Mouse (Mus musculus) lung, adult 2 months (tissue): ENCODE measurements around the gene Capns1. TPM values are rescaled to one million over a fixed set of nuclear protein-coding genes. Genes with fewer than 3 reads are reported as not detected.
"Not testable (repeated sequence)": the region's sequence is repeated elsewhere in the genome, so short reads cannot be mapped to it uniquely, and the experiment has no call there.

Source experiments
- DNase-seq: peaks from one replicate; pipeline ENCODE4 v3.0.0; 2022
- H3K4me1 ChIP-seq: fragments of 200-500 bp; 2 replicates; pipeline ENCODE4 v1.6.1; 2011; ENCODE audit warnings: low read length; ENCODE audit not compliant: control insufficient read depth, insufficient read depth
- H3K4me3 ChIP-seq: fragments of 200-500 bp; replicated peaks from 2 replicates; pipeline ENCODE3; 2011; ENCODE audit warnings: low read depth, mild to moderate bottlenecking, control low read depth, low read length; ENCODE audit errors: extremely low read depth
- CTCF ChIP-seq: fragments of 200-500 bp; IDR thresholded peaks from 2 replicates; pipeline ENCODE4 v1.5.1; 2011; ENCODE audit warnings: mild to moderate bottlenecking, low read length, control low read depth; ENCODE audit not compliant: insufficient read depth
- POLR2A ChIP-seq: fragments of 200-500 bp; IDR thresholded peaks from 2 replicates; pipeline ENCODE4 v1.6.1; 2011; ENCODE audit warnings: low read depth, mild to moderate bottlenecking, control low read depth, low read length, borderline replicate concordance; ENCODE audit errors: extremely low read depth
- WGBS: fragments of 180-500 bp; shearing (Covaris S2); methylation state at CpG from one replicate; pipeline ENCODE4 v1.1.7; 2018; 5-methylcytosine and 5-hydroxymethylcytosine counted together
- polyA plus RNA-seq: library from polyadenylated mRNA; depleted of rRNA; stranded (reverse); fragments of >200 nt; gene quantifications from 2 replicates; pipeline ENCODE4 v1.2.3, GENCODE M21; 2012

The Capns1 gene
- polyA plus RNA-seq, 1 experiment, result 1,083 TPM

DNA sequence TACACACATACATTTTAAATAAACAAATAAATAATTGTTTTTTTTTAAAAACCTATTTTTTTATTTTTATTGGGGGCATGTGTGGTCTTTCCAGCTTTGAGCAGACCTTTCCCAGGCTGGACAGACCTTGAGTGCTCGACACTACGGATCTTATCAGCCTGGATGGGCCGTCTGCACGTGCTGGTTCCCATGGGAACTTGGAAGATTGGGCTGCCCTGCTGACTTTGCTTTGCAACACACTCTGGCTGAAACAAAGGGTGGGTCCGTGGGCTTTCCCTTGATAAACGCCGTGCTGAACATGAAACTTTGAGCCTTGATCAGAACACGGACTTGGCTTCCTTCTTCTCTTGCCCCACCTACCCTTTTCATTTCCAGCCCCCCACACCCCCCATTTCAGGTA lies 5.8 kb upstream of the Capns1 start:
- no peak for TF ChIP-seq CTCF
- no peak for TF ChIP-seq POLR2A
- no peak for DNase-seq
- WGBS, result 22% methylated on average over 8 of the region's 8 CpGs
- no peaks in the 10 kb centered on the region for H3K4me1 ChIP-seq
- no peak overlapping the region for H3K4me3 ChIP-seq

DNA sequence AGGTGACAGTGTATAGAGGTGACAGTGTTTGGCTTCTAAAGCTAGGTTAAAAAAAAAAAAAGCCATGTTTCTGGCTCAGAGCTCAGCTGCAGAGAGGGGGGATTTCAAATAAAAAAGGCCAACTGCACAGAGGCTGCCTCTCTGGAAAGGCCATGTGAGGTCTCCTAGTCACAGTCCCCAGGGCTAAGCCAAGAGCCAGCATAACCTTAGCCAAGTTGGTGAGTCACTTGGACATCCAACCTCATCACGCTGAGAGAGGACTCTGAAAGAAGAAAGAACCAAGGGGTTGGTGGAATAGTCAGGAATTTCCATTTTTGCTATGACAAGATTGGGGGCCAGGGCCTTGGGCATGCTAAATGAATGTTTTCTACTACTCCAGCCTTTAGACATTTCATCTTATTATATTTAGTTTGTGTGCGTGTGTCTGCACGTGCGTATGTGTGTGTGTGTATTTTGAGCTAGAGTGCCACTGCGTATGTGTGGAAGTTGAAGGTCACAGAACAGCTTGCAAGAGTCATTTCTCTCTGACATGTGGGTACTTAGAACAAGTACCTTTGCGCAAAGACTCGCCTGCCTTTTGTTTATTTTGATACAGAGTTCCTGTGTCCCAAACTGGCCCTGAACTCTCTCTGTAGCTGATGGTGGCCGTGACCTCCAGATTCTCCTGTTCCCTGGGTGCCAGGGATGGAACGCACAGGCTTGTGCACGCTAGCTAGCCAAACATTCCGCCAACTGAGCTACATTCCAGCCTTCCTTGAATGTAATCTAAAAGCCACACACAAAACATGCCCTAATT lies 4.5 kb upstream of the Capns1 start:
- DNase-seq, result no peak
- WGBS, result 40% methylated on average over 11 of the region's 11 CpGs
- Histone ChIP-seq H3K4me1 (no peaks in the 10 kb centered on the region), H3K4me3 (no peak overlapping the region)
- no peak for TF ChIP-seq CTCF
- TF ChIP-seq POLR2A, result no peak

DNA sequence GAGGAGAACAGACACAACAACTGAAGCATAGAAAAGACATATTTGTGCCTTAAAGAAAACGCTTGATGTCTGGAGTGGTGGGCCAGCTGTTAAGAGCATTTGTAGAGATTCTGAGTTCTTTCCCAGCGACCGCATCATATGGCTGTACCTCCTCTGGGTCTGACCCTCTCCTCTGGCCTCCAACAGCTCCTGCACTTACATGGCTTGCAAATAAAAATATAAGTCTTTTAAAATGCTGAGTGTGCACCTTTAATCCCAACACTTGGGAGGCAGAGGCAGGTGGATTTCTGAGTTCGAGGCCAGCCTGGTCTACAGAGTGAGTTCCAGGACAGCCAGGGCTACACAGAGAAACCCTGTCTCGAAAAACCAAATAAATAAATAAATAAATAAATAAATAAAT lies 2.0 kb upstream of the Capns1 start:
- 90% methylated on average over 5 of the region's 5 CpGs for WGBS

DNA sequence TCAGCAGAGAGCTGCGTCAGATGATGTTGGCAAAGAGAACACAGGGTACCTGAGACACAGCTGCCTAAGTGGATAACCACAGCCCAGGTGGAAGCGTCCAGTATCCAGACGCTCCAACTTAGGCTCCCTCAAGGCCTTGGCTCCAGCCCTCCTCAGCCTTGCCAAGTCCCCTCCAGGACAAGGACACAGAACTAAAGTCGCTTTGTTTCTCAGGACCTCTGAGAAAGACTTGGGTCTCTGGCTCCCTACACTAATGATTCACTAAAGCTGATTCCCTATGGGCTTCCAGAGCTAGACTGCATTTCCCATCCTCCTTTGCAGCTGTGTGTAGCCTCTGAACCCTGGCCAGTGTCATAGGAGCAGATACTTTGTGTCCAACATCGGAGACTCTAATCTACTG lies 1.6 kb upstream of the Capns1 start:
- Histone ChIP-seq H3K4me1 (no peaks in the 10 kb centered on the region), H3K4me3 (no peak overlapping the region)
- TF ChIP-seq CTCF (no peak), POLR2A (no peak)
- no peak for DNase-seq
- WGBS, result 77% methylated on average over 5 of the region's 5 CpGs

More for the DNA sequence above, 2.0 kb upstream of the Capns1 start:
- not testable (repeated sequence) for DNase-seq, H3K4me1 ChIP-seq, H3K4me3 ChIP-seq

- 75% methylated on average over 18 of the region's 18 CpGs for WGBS
- DNase-seq, result no peak
- H3K4me3 ChIP-seq, result no peak overlapping the region
- H3K4me1 ChIP-seq, result no peaks in the 10 kb centered on the region
- TF ChIP-seq CTCF (no peak), POLR2A (no peak)
Observed at GRCm38 (mm10) chr7:30199498-30200139, 1.0 kb upstream of the Capns1 start.

DNA sequence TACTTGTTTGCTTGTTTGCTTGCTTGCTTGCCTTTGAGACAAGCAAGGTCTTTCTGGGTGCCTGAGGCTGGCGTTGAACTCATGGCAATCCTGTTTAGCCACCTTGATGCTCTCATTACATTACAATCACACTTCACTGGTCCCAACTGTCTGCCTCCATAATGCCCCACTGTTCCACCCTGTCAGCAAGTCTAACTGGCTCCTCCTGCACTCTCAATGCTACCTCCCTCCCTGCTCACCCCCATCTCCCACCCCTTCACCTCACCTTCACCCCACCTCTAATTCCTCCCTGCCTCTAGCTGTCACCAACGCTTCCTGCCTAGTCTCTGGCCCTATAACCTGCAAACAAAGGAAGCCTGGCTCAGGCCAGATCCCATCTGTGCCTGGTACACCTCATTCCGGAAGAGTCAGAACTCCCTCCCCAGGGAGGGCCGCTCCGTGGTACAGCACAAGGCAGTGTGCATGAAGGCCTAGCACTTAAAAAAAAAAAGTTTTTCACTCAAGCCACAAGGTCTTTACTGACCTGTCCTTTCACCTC lies 950 bp downstream of the Capns1 start:
- WGBS, result 44% methylated on average over 5 of the region's 5 CpGs
- peaks cover 4% of the 10 kb centered on the region; the same call in 1 of the 2 replicates for H3K4me1 ChIP-seq
- H3K4me3 ChIP-seq, result no peak overlapping the region
- DNase-seq, result no peak
- TF ChIP-seq POLR2A (no peak), CTCF (no peak)

DNA sequence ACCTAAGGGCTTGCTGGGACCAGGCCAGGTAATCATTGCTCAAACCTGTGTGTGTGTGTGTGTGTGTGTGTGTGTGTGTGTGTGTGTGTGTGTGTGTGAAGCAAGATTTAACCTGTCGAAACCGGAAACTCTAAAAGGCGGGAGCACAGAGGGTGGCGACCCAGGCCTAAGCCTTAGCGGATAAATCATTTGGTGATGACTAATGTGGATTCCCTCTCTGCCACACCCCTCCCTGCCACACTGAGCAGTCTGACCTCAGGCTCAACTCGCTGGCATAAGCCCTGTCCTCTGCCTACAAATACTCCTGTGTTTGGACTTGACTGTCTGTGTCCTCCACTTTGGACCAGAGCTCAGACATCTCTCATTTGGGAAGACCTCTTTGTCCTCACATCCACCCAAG lies 2.4 kb downstream of the Capns1 start:
- 54% methylated on average over 6 of the region's 6 CpGs for WGBS
- no peak for TF ChIP-seq POLR2A
- TF ChIP-seq CTCF, result no peak
- Histone ChIP-seq H3K4me3 (no peak overlapping the region), H3K4me1 (peaks cover 4% of the 10 kb centered on the region; the same call in 1 of the 2 replicates)
- no peak for DNase-seq

DNA sequence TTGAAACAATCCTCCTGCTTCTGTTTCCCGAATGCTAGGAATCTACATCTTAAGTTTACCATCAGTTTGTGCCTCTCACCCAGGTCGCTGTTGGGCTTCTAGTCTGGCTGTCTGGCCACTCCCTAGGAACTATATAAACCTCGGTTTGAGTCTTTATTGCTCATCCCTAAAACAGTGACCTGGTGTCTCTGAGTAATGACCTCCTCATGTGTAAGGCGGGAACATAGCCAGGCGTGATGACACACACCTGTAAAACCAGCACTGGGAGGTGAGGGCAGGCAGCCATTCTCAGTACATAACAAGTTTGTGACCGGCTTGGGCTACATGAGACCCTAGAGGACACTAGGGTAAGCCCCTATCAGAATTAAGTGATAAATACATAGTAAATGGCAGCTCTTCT lies 3.1 kb downstream of the Capns1 start:
- Histone ChIP-seq H3K4me3 (no peak overlapping the region), H3K4me1 (peaks cover 4% of the 10 kb centered on the region; the same call in 1 of the 2 replicates)
- WGBS, result 66% methylated on average over 6 of the region's 6 CpGs
- TF ChIP-seq CTCF, result no peak
- TF ChIP-seq POLR2A, result no peak
- no peak for DNase-seq

DNA sequence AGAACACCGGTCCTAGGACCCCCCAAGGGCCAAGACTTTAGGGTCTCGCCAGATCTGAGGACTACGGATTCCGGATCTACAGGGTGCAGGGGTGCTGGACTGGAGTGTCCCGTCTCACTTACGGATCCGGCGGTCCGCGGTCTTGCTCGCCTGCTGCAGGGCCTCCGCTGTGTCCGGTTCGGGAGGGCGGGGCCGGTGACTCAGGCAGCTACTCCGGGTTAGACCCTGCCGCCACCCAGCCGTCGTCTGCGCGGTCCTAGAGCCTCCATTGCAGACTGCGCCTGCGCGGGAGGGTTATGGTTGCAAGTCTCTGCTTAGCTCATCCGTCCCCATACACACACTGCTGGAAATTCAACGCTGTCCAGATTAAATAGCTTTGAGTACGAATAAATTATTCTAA lies 3.7 kb downstream of the Capns1 start:
- H3K4me3 ChIP-seq, result peak overlapping the region; percentile 71
- TF ChIP-seq POLR2A, result peak; percentile 90
- no peak for TF ChIP-seq CTCF
- 0% methylated on average over 28 of the region's 28 CpGs for WGBS
- peak; percentile 87 for DNase-seq
- peaks cover 4% of the 10 kb centered on the region; the same call in 1 of the 2 replicates for H3K4me1 ChIP-seq
